Comparison of ENCODE assay signal across 8 mouse cellular contexts in genomic region chr19:27217404-27217940, GRCm38 (mm10). TPM values are rescaled to one million over a fixed set of nuclear protein-coding genes. Genes with fewer than 3 reads are reported as not detected.
DNase-seq lines count a peak whose midpoint lies in the region; ATAC-seq and TF ChIP-seq lines count a peak whose summit lies in the region.

No protein-coding gene starts in this region.

- peak overlapping the region; percentile 93 for H3K9ac ChIP-seq in hindbrain, embryonic 14.5 days

- H3K27ac ChIP-seq in hindbrain, embryonic 14.5 days = peak overlapping the region; percentile 94
- H3K27ac ChIP-seq in left cerebral cortex, adult 2 months = peak overlapping the region; percentile 96

- H3K4me3 ChIP-seq in hindbrain, embryonic 14.5 days (replicated peaks; ENCODE audit: low read length) = peak overlapping the region; percentile 92
- H3K4me3 ChIP-seq in left cerebral cortex, adult 2 months = peak overlapping the region; percentile 90

- ATAC-seq in hindbrain, embryonic 14.5 days (ENCODE audit: low FRiP score) = peak; percentile 74
- ATAC-seq in activated CD4-positive, CD25-positive, alpha-beta regulatory T cell, adult 4 months = no peak

- no peak for TF ChIP-seq CTCF in left cerebral cortex, adult 2 months (IDR thresholded peaks at IDR 0.05)

- H3K4me1 ChIP-seq in hindbrain, embryonic 14.5 days (replicated peaks; ENCODE audit: control insufficient read depth, insufficient read depth, low read length) = peaks cover 16% of the 10 kb centered on the region

- H3K9me3 ChIP-seq in hindbrain, embryonic 14.5 days (ENCODE audit: control insufficient read depth, low read length) = no peaks in the 10 kb centered on the region

- H3K27me3 ChIP-seq in hindbrain, embryonic 14.5 days (ENCODE audit: control insufficient read depth, insufficient read depth, low read length) = 0 out of 2 replicates have a peak, but pooled peaks cover 7% of the 10 kb centered on the region

- peak; percentile 83 for DNase-seq in adrenal gland, adult 2 months
- DNase-seq in cerebellum, postnatal 25 days = peak; percentile 80 to 83
- peak; percentile 59 to 78 for DNase-seq in frontal cortex, postnatal 36 days (ENCODE audit: low spot score in 2 of 2)
- peak; percentile 69 for DNase-seq in hindbrain, embryonic 14.5 days (ENCODE audit: low spot score)
- DNase-seq in left cerebral cortex, adult 2 months (ENCODE audit: extremely low spot score in 1 of 2, low spot score in 2 of 2) = peak; percentile 69
- peak; percentile 55 to 66 for DNase-seq in lung, postnatal 4 days
- peak; percentile 64 to 73 for DNase-seq in right cerebral cortex, adult 2 months (ENCODE audit: low spot score in 2 of 2)

- intact Hi-C loops in left cerebral cortex, adult 2 months (cut with DNase I) = loop anchor here (5.0 kb wide), 7 partner anchors 95 to 470 kb away; partner anchors contain the start of genes Gm815 and Pum3

- H3K4me2 ChIP-seq in hindbrain, embryonic 14.5 days (replicated peaks) = peak overlapping the region; percentile 95

- no peaks in the 10 kb centered on the region for H3K36me3 ChIP-seq in hindbrain, embryonic 14.5 days (replicated peaks; ENCODE audit: control insufficient read depth, insufficient read depth)

- WGBS in hindbrain, embryonic 14.5 days = under 1% methylated on average over 51 of the region's 52 CpGs

RNA-seq across cellular contexts. Expression of gene Vldlr, which starts 1.2 kb away (rescaled TPM):
- total RNA-seq in adrenal gland, adult 2 months (2021) = 10 to 100 TPM; 18.5 to 35.4 TPM
- 38.0 and 41.0 TPM in 2 replicates for polyA plus RNA-seq in adrenal gland, adult 2 months (2012; rRNA removed)
- polyA plus RNA-seq in hindbrain, embryonic 14.5 days (2014; fragmentation: Nextera tagmentation; extraction: Ambion mirVana) = 28.9 and 31.7 TPM in 2 replicates
- total RNA-seq in left cerebral cortex, adult 2 months (2021) = 10 to 100 TPM; 55.9 to 59.0 TPM
- polyA plus RNA-seq in activated CD4-positive, CD25-positive, alpha-beta regulatory T cell, adult 4 months (2017; shearing (Covaris generic)) = not detected

Comparison
In these comparisons a context has a peak if more than half of its experiments do, and no peak if none do; other contexts are left out.
1. RNA of gene Vldlr, which starts 1.2 kb away (polyA plus RNA-seq): 38.0 to 41.0 TPM in adrenal gland, adult 2 months and 28.9 to 31.7 TPM in hindbrain, embryonic 14.5 days; not detected in activated CD4-positive, CD25-positive, alpha-beta regulatory T cell, adult 4 months; every median in the first group is over 10 times any median in the second.
2. Peak in every context shown above with its lines, with median percentiles within 50 percentile points of each other: DNase-seq.